Mouse (Mus musculus) limb, embryonic 14.5 days (tissue): ENCODE measurements at regions not wholly inside any gene's neighbourhood (a gene's known extent, or its start where the extent isn't known, plus 50 kb on each side); places are given as distances from the start of the nearest gene placed in this dataset.

Experiments used
- ATAC-seq: fragments of 200-750 bp; cut with Nextera tagmentation; 2 replicates; pipeline ENCODE4 v1.8.0; 2017; ENCODE audit warnings: low read depth, moderate number of reproducible peaks, moderate TSS enrichment; ENCODE audit not compliant: low FRiP score
- DNase-seq: peaks from one replicate; pipeline ENCODE4 v3.0.0-alpha.2; 2015; ENCODE audit warnings: low spot score
- H3K27ac ChIP-seq: fragments of 300-500 bp; sonication (generic); replicated peaks from 2 replicates; pipeline ENCODE4 v1.5.1; 2014; ENCODE audit warnings: low read depth, mild to moderate bottlenecking, low read length, moderate library complexity, mixed read lengths
- H3K27me3 ChIP-seq: fragments of 300-500 bp; sonication (generic); 2 replicates; pipeline ENCODE4 v1.6.1; 2014; ENCODE audit warnings: low read length, mixed read lengths; ENCODE audit not compliant: control insufficient read depth, insufficient read depth
- H3K36me3 ChIP-seq: fragments of 300-500 bp; sonication (generic); 2 replicates; pipeline ENCODE4 v1.6.1; 2014; ENCODE audit warnings: mild to moderate bottlenecking, low read length, moderate library complexity, mixed read lengths; ENCODE audit not compliant: control insufficient read depth, insufficient read depth
- H3K4me1 ChIP-seq: fragments of 300-500 bp; sonication (generic); 2 replicates; pipeline ENCODE4 v1.6.1; 2014; ENCODE audit warnings: antibody characterized with exemption, low read length, mixed read lengths; ENCODE audit not compliant: control insufficient read depth, insufficient read depth
- H3K4me2 ChIP-seq: fragments of 300-500 bp; sonication (generic); replicated peaks from 2 replicates; pipeline ENCODE4 v1.6.1; 2014; ENCODE audit warnings: low read depth, mild to moderate bottlenecking, low read length, moderate library complexity; ENCODE audit not compliant: severe bottlenecking
- H3K4me3 ChIP-seq: fragments of 300-500 bp; sonication (generic); replicated peaks from 2 replicates; pipeline ENCODE4 v1.5.1; 2014; ENCODE audit warnings: low read length
- H3K9ac ChIP-seq: fragments of 300-500 bp; sonication (generic); 2 replicates; pipeline ENCODE4 v1.6.1; 2014; ENCODE audit warnings: mild to moderate bottlenecking, low read depth, low read length, moderate library complexity; ENCODE audit not compliant: severe bottlenecking
- H3K9me3 ChIP-seq: fragments of 300-500 bp; sonication (generic); 2 replicates; pipeline ENCODE4 v1.6.1; 2016; ENCODE audit warnings: low read length; ENCODE audit not compliant: control insufficient read depth
- POLR2A ChIP-seq: fragments of 200-500 bp; IDR thresholded peaks from 2 replicates; pipeline ENCODE4 v1.8.0; 2012; ENCODE audit warnings: inconsistent platforms, mild to moderate bottlenecking, moderate library complexity, borderline replicate concordance; ENCODE audit not compliant: insufficient read depth, insufficient read length; ENCODE audit errors: extremely low read depth
- WGBS: fragments of 180-500 bp; shearing (Covaris S2); extraction: QIAGEN DNeasy Blood & Tissue Kit; methylation state at CpG from one replicate; pipeline ENCODE4 v1.1.7; 2014; 5-methylcytosine and 5-hydroxymethylcytosine counted together

DNA sequence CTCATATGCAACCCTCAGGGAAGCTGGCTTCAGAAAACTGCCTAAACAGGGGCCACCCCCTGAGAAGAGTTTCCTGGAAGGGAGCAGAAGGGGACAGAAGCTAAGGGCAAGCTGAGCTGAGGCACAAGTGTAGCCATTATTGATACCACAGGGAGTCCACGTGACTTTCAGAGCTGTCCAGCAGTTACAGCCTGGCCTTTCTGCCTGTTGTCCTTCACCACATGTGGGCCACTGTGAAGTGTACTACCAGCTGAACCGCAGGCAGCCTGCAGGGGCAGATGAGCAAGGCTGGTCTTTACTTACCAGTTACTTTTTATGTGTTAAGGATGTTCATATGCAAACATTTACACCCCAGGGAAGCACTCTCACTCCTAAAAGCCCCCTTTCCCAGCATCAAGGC is 85.2 kb upstream of the Ube2e1 start:
- H3K9me3 ChIP-seq: no peaks in the 10 kb centered on the region
- H3K4me2 ChIP-seq: no peak overlapping the region
- no peak overlapping the region for H3K4me3 ChIP-seq
- no peaks in the 10 kb centered on the region for H3K27me3 ChIP-seq
- TF ChIP-seq POLR2A: no peak
- H3K36me3 ChIP-seq: no peaks in the 10 kb centered on the region
- H3K27ac ChIP-seq: no peak overlapping the region
- DNase-seq: no peak
- H3K9ac ChIP-seq: no peak overlapping the region
- no peak for ATAC-seq
- H3K4me1 ChIP-seq: no peaks in the 10 kb centered on the region
- 3% methylated on average over 2 of the region's 2 CpGs for WGBS

DNA sequence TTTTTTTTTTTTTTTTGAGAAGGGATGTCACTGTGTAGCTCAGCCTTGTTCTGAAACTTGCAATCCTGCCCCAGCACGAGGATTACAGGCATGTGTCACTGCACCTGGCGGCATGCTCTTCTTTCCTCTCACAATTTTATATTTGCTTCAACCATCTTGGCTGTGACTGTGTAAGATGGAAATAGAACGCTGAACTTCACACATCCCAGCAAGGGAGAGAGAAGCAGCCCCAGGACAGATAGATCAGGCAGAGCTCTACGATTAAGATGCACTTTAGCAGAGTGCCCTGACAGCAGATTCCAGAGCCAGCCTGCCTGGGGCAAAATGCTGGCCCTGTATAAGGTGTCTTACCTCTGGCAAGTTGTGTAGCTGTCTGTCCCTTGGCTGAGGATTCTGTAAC is 84.7 kb upstream of the Ube2e1 start:
- no peak overlapping the region for H3K4me2 ChIP-seq
- H3K4me1 ChIP-seq: no peaks in the 10 kb centered on the region
- TF ChIP-seq POLR2A: no peak
- no peaks in the 10 kb centered on the region for H3K9me3 ChIP-seq
- no peak for DNase-seq
- no peak overlapping the region for H3K9ac ChIP-seq
- 70% methylated on average over 4 of the region's 4 CpGs for WGBS
- H3K27me3 ChIP-seq: no peaks in the 10 kb centered on the region
- no peaks in the 10 kb centered on the region for H3K36me3 ChIP-seq
- no peak overlapping the region for H3K27ac ChIP-seq
- ATAC-seq: no peak
- H3K4me3 ChIP-seq: no peak overlapping the region

DNA sequence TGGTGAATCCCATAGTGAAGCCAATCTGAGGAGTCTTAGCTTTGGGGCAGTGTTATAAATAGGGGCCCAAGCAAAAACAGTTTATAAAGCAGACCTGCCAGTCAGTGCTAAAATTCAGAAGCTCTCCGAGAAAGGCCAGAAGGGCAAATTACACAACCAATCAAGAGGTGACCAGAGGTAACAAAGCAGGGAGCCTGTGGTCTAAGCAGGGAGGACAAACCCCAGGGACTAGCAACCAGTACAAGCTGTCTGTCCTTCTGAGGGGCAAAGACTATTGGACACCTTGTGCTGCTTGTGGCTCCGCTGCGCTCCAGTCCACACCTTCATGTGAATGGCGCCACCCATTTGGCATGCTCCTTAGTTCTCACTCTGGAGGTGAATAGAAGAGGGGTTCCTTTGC is 67.3 kb upstream of the Ube2e1 start:
- Histone ChIP-seq H3K27me3 (no peaks in the 10 kb centered on the region), H3K36me3 (no peaks in the 10 kb centered on the region), H3K4me1 (0 out of 2 replicates have a peak, but pooled peaks cover 8% of the 10 kb centered on the region), H3K4me3 (no peak overlapping the region), H3K9ac (no peak overlapping the region), H3K27ac (no peak overlapping the region), H3K9me3 (no peaks in the 10 kb centered on the region), H3K4me2 (no peak overlapping the region)
- DNase-seq: no peak
- TF ChIP-seq POLR2A: no peak
- ATAC-seq: no peak
- 90% methylated on average over 4 of the region's 4 CpGs for WGBS

DNA sequence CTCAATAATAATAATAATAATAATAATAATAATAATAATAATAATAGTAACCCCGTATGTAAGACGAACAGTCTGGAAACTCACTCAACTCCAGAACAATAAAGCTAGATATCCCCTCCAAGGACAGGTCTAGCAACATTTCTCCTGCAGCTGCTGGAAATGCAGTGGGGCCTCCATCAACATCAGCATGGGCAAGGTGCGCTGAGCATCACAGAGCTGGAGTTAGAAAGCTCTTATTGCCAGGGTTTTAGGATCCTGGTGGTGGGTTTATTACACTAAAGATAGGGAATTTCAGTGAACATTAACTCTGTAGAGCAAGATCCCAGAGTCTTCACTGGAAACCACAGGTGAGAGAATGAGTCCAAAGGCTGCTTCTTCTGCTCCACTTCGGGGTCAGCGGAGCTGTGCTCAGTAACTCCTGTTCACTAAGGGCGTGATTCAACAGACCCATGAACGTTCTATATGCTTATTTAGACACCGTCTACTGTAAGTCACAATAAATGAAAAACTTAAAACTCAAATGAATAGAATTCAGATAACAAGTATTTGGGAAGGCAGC is 64.6 kb upstream of the Ube2e1 start:
- Histone ChIP-seq H3K9ac (no peak overlapping the region), H3K36me3 (no peaks in the 10 kb centered on the region), H3K27me3 (no peaks in the 10 kb centered on the region), H3K4me3 (no peak overlapping the region), H3K9me3 (no peaks in the 10 kb centered on the region), H3K4me1 (0 out of 2 replicates have a peak, but pooled peaks cover 8% of the 10 kb centered on the region), H3K27ac (no peak overlapping the region), H3K4me2 (no peak overlapping the region)
- WGBS: 90% methylated on average over 8 of the region's 8 CpGs
- TF ChIP-seq POLR2A: no peak
- DNase-seq (no peak), ATAC-seq (no peak)

- ATAC-seq (no peak), DNase-seq (no peak)
- no peak for TF ChIP-seq POLR2A
These were observed 62.5 kb upstream of the Ube2e1 start for GRCm38 (mm10) chr14:18394071-18394745.

More at GRCm38 (mm10) chr14:18394071-18394745, 62.5 kb upstream of the Ube2e1 start:
- H3K36me3 ChIP-seq: no peaks in the 10 kb centered on the region
- H3K4me2 ChIP-seq: no peak overlapping the region
- H3K9me3 ChIP-seq: no peaks in the 10 kb centered on the region
- no peak overlapping the region; the same call in 1 of the 2 replicates for H3K9ac ChIP-seq
- no peak overlapping the region for H3K27ac ChIP-seq
- 0 out of 2 replicates have a peak, but pooled peaks cover 8% of the 10 kb centered on the region for H3K4me1 ChIP-seq
- no peak overlapping the region for H3K4me3 ChIP-seq
- WGBS: 84% methylated on average over 3 of the region's 3 CpGs
- H3K27me3 ChIP-seq: no peaks in the 10 kb centered on the region
